Mouse (Mus musculus) ovary, postnatal 14 days (tissue): Measurements from ENCODE around the gene Tuba1a.

ENCODE experiments used
- DNase-seq: peaks from one replicate; pipeline ENCODE4 v3.0.0; 2022; ENCODE audit warnings: low spot score

Tuba1a gene

GRCm38 (mm10) chr15:98953401-98954356 is at the start of gene Tuba1a, which contains the start of gene Gm49450:
Tuba1a (minus strand) TSS chr15:98953703.
Gm49450 (minus strand) TSS chr15:98953551.
- DNase-seq = peak; percentile 84

GRCm38 (mm10) chr15:99001451-99001931 is 48.0 kb upstream of the Tuba1a start:
- no peak for DNase-seq

- no peak for DNase-seq
Measured at GRCm38 (mm10) chr15:99000535-99001283, 47.2 kb upstream of the Tuba1a start.

- no peak for DNase-seq
Measured at GRCm38 (mm10) chr15:98998775-98999157, 45.3 kb upstream of the Tuba1a start.

- DNase-seq = no peak
Measured at GRCm38 (mm10) chr15:98997938-98998774, 44.7 kb upstream of the Tuba1a start.

- no peak for DNase-seq
Measured at GRCm38 (mm10) chr15:98996840-98997239, 43.3 kb upstream of the Tuba1a start.

GRCm38 (mm10) chr15:98994957-98995520 is 41.5 kb upstream of the Tuba1a start:
- no peak for DNase-seq

- DNase-seq = peak; percentile 82
Measured at GRCm38 (mm10) chr15:98993865-98994264, 40.4 kb upstream of the Tuba1a start.

GRCm38 (mm10) chr15:98993093-98993793 is 39.7 kb upstream of the Tuba1a start:
- peak; percentile 94 for DNase-seq

- no peak for DNase-seq
Measured at GRCm38 (mm10) chr15:98992086-98992912, 38.8 kb upstream of the Tuba1a start.

- no peak for DNase-seq
Measured at GRCm38 (mm10) chr15:98991540-98992050, 38.1 kb upstream of the Tuba1a start.

- no peak for DNase-seq
Measured at GRCm38 (mm10) chr15:98990669-98991539, 37.4 kb upstream of the Tuba1a start.

GRCm38 (mm10) chr15:98989701-98990430 is 36.4 kb upstream of the Tuba1a start:
- no peak for DNase-seq

- no peak for DNase-seq
Measured at GRCm38 (mm10) chr15:98988787-98989186, 35.3 kb upstream of the Tuba1a start.

GRCm38 (mm10) chr15:98987661-98988181 is 34.2 kb upstream of the Tuba1a start:
- no peak for DNase-seq

- no peak for DNase-seq
Measured at GRCm38 (mm10) chr15:98987077-98987630, 33.7 kb upstream of the Tuba1a start.

- no peak for DNase-seq
Measured at GRCm38 (mm10) chr15:98985982-98986715, 32.6 kb upstream of the Tuba1a start.
